13 mouse cellular contexts compared by ENCODE assay signal in genomic region chr19:23770494-23771423, GRCm38 (mm10). TPM values are rescaled to one million over a fixed set of nuclear protein-coding genes. Genes with fewer than 3 reads are reported as not detected.
A peak's percentile ranks its signal among the peaks of the same experiment; 100 is the strongest.
DNase-seq lines count a peak whose midpoint lies in the region; ATAC-seq and TF ChIP-seq lines count a peak whose summit lies in the region.
"Had no signal": no experiment of that assay in that cellular context is flagged by ENCODE, and none has a peak within 500 bp of the region (broad histone marks: within the 10 kb centered on the region; RNA-seq: fewer than 3 reads in every experiment).

No protein-coding gene starts in this region.

- no peak overlapping the region for H3K27ac ChIP-seq in MEL (ENCODE audit: control insufficient read depth, low read depth, low read length)
- peak overlapping the region; percentile 74 for H3K27ac ChIP-seq in hindbrain, embryonic 13.5 days
- no peak overlapping the region for H3K27ac ChIP-seq in midbrain, postnatal 0 days (ENCODE audit: low read depth, low read length)
- H3K27ac ChIP-seq: heart, embryonic 15.5 days; liver, embryonic 14.5 days had no signal

- no peaks in the 10 kb centered on the region for H3K9me3 ChIP-seq in MEL (replicated peaks; ENCODE audit: insufficient read depth, low read length)
- no peaks in the 10 kb centered on the region for H3K9me3 ChIP-seq in hindbrain, embryonic 13.5 days
- no peaks in the 10 kb centered on the region for H3K9me3 ChIP-seq in midbrain, postnatal 0 days (ENCODE audit: low read length)
- H3K9me3 ChIP-seq: heart, embryonic 15.5 days had no signal

- H3K27me3 ChIP-seq in MEL (ENCODE audit: control insufficient read depth in 1 of 2, insufficient read depth in 2 of 2, low read length in 2 of 2): no peaks in the 10 kb centered on the region; a peak in 1 of 4 replicates
- H3K27me3 ChIP-seq in hindbrain, embryonic 13.5 days: no peaks in the 10 kb centered on the region
- no peaks in the 10 kb centered on the region for H3K27me3 ChIP-seq in midbrain, postnatal 0 days (ENCODE audit: insufficient read depth, low read length)
- H3K27me3 ChIP-seq: heart, embryonic 15.5 days had no signal

- DNase-seq in MEL (ENCODE audit: low read depth, low spot score): peak; percentile 19
- DNase-seq in brain, embryonic 14.5 days (ENCODE audit: low read depth): peak; percentile 92
- DNase-seq in midbrain, postnatal 0 days (ENCODE audit: low spot score): peak; percentile 74
- no peak for DNase-seq in layer of hippocampus, adult 11-12 months (ENCODE audit: low spot score)
- no peak for DNase-seq in layer of hippocampus, postnatal 14 days (ENCODE audit: low spot score in 2 of 2)
- no peak for DNase-seq in cerebellum, adult 18-20 months
- DNase-seq: adrenal gland, postnatal 36 days; cerebellum, adult 11-12 months; kidney, postnatal 25 days; right cerebral cortex, postnatal 4 days had no signal

- no peak for TF ChIP-seq EP300 in MEL (IDR thresholded peaks at IDR 0.05; ENCODE audit: low read depth in 1 of 2, low read length in 2 of 2)

- WGBS in hindbrain, embryonic 13.5 days: 31% methylated on average over 10 of the region's 10 CpGs
- WGBS in midbrain, postnatal 0 days: 35% methylated on average over 10 of the region's 10 CpGs

- H3K36me3 ChIP-seq in MEL (ENCODE audit: control insufficient read depth in 1 of 2, insufficient read depth in 2 of 2, low read length in 2 of 2): no peaks in the 10 kb centered on the region
- no peaks in the 10 kb centered on the region; the same call in 1 of the 2 replicates for H3K36me3 ChIP-seq in hindbrain, embryonic 13.5 days
- 0 out of 2 replicates have a peak, but pooled peaks cover 3% of the 10 kb centered on the region for H3K36me3 ChIP-seq in midbrain, postnatal 0 days (ENCODE audit: insufficient read depth, low read length)
- H3K36me3 ChIP-seq: heart, embryonic 15.5 days had no signal

- H3K79me2 ChIP-seq in MEL (ENCODE audit: control insufficient read depth, insufficient read depth, low read length, poor library complexity): no peaks in the 10 kb centered on the region

- no peak for TF ChIP-seq RAD21 in MEL (IDR thresholded peaks at IDR 0.05; ENCODE audit: low read depth, low read length)

- no peak for TF ChIP-seq POLR2A in MEL (IDR thresholded peaks at IDR 0.05; ENCODE audit: control insufficient read depth in 1 of 2, insufficient read depth in 1 of 2, low read depth in 1 of 2, low read length in 2 of 2, poor library complexity in 1 of 2)
- no peak for TF ChIP-seq POLR2A in brain, embryonic 14.5 days (IDR thresholded peaks at IDR 0.05; ENCODE audit: borderline replicate concordance, extremely low read depth, insufficient read depth, insufficient read length, poor library complexity, severe bottlenecking)

- no peak overlapping the region for H3K9ac ChIP-seq in MEL (ENCODE audit: control insufficient read depth, low read depth, low read length, poor library complexity, severe bottlenecking)
- no peak overlapping the region for H3K9ac ChIP-seq in hindbrain, embryonic 13.5 days
- H3K9ac ChIP-seq in midbrain, postnatal 0 days (replicated peaks; ENCODE audit: low read length, poor library complexity, severe bottlenecking): no peak overlapping the region
- H3K9ac ChIP-seq: heart, embryonic 15.5 days; liver, embryonic 14.5 days had no signal

- H3K4me3 ChIP-seq in MEL (ENCODE audit: control insufficient read depth in 1 of 2, insufficient read depth in 1 of 2, low read depth in 2 of 2, low read length in 2 of 2): no peak overlapping the region
- no peak overlapping the region for H3K4me3 ChIP-seq in hindbrain, embryonic 13.5 days
- no peak overlapping the region for H3K4me3 ChIP-seq in midbrain, postnatal 0 days (ENCODE audit: low read depth, low read length)
- H3K4me3 ChIP-seq: heart, embryonic 15.5 days had no signal

- ATAC-seq in hindbrain, embryonic 13.5 days (ENCODE audit: low FRiP score): peak; percentile 63
- peak; percentile 44; the same call in 1 of the 2 replicates for ATAC-seq in midbrain, postnatal 0 days (ENCODE audit: low FRiP score)

- TF ChIP-seq CTCF in MEL (IDR thresholded peaks at IDR 0.05 in 2 of 3, conservative IDR thresholded peaks at IDR 0.05 in 1 of 3; ENCODE audit: control insufficient read depth in 1 of 3, insufficient read depth in 1 of 3, low read depth in 2 of 3, low read length in 3 of 3, poor library complexity in 1 of 3, severe bottlenecking in 1 of 3): no peak
- no peak for TF ChIP-seq CTCF in brain, embryonic 14.5 days (IDR thresholded peaks at IDR 0.05; ENCODE audit: borderline replicate concordance, extremely low read depth, insufficient read depth, insufficient read length)
- TF ChIP-seq CTCF in midbrain, postnatal 0 days (IDR thresholded peaks at IDR 0.05): no peak

- H3K4me2 ChIP-seq in hindbrain, embryonic 13.5 days: peak overlapping the region; percentile 37
- no peak overlapping the region for H3K4me2 ChIP-seq in midbrain, postnatal 0 days (ENCODE audit: low read depth, low read length, poor library complexity, severe bottlenecking)
- H3K4me2 ChIP-seq: heart, embryonic 15.5 days had no signal

- H3K4me1 ChIP-seq in MEL (ENCODE audit: control insufficient read depth in 1 of 2, insufficient read depth in 2 of 2, low read length in 2 of 2): no peaks in the 10 kb centered on the region
- peaks cover 30% of the 10 kb centered on the region for H3K4me1 ChIP-seq in hindbrain, embryonic 13.5 days (replicated peaks)
- H3K4me1 ChIP-seq in midbrain, postnatal 0 days (ENCODE audit: insufficient read depth, low read length): no peaks in the 10 kb centered on the region
- H3K4me1 ChIP-seq: heart, embryonic 15.5 days had no signal

TF ChIP-seq in MEL, 35 proteins besides CTCF, POLR2A, EP300 and RAD21:
- TF ChIP-seq GATA1 (IDR thresholded peaks at IDR 0.05; ENCODE audit: low read depth, low read length): no peak

RNA-seq across cellular contexts. Expression of gene Apba1, which starts 12.1 kb away (rescaled TPM):
- total RNA-seq in MEL (2012; rRNA removed): under 0.01 TPM in 1 of 2 replicates, not detected in the other
- under 1 TPM in 1 of 2 experiments, not detected in 1; 0.03 TPM for polyA plus RNA-seq in MEL (2012; ENCODE audit: insufficient read depth in 1 of 2, insufficient read length in 2 of 2, low read depth in 1 of 2, low replicate concordance in 2 of 2, missing spikeins in 1 of 2)
- 25.6 and 53.4 TPM in 2 replicates for polyA plus RNA-seq in brain, embryonic 14.5 days (2012; rRNA removed)
- polyA plus RNA-seq in hindbrain, embryonic 13.5 days (2015; fragmentation: Nextera tagmentation; extraction: Ambion mirVana): 7.3 and 7.7 TPM in 2 replicates
- 189 and 193 TPM in 2 replicates for total RNA-seq in midbrain, postnatal 0 days (2014; rRNA removed)
- polyA plus RNA-seq in midbrain, postnatal 0 days (2015; fragmentation: Nextera tagmentation; extraction: Ambion mirVana): 15.4 and 17.2 TPM in 2 replicates
- 100 to 1,000 TPM; 152 to 160 TPM for total RNA-seq in layer of hippocampus, postnatal 14 days (2021)

Comparison
In these comparisons a context has a peak if more than half of its experiments do, and no peak if none do; other contexts are left out.
1. DNase-seq: peak in MEL (single experiment), brain, embryonic 14.5 days (single experiment) and midbrain, postnatal 0 days (single experiment); none in layer of hippocampus, adult 11-12 months (single experiment), layer of hippocampus, postnatal 14 days (0 of 2) and cerebellum, adult 18-20 months (0 of 2).